Mouse (Mus musculus): ENCODE results near the gene Agbl3. TPM values are rescaled to one million over a fixed set of nuclear protein-coding genes. Genes with fewer than 3 reads are reported as not detected.

Agbl3 gene
- polyA plus RNA-seq, 1 experiment from 2014 or later = 4.7 TPM

GRCm38 (mm10) chr6:34750487-34751120, 29.6 kb upstream of the Agbl3 start:
- no peak overlapping the region for H3K4me3 ChIP-seq (ENCODE audit: low read length)
- no peak overlapping the region for H3K4me2 ChIP-seq (replicated peaks; ENCODE audit: low read depth, low read length)
- no peaks in the 10 kb centered on the region for H3K4me1 ChIP-seq (ENCODE audit: insufficient read depth, low read length)
- no peak overlapping the region for H3K27ac ChIP-seq (ENCODE audit: low read length)
- H3K36me3 ChIP-seq (ENCODE audit: insufficient read depth, low read length) = no peaks in the 10 kb centered on the region
- H3K9me3 ChIP-seq (ENCODE audit: low read length) = no peaks in the 10 kb centered on the region
- no peaks in the 10 kb centered on the region for H3K27me3 ChIP-seq (ENCODE audit: insufficient read depth, low read length)
- WGBS = 70% methylated on average over 7 of the region's 7 CpGs
- H3K9ac ChIP-seq (replicated peaks; ENCODE audit: low read length) = no peak overlapping the region
- ATAC-seq (ENCODE audit: low FRiP score, low TSS enrichment) = no peak

GRCm38 (mm10) chr6:34751625-34752024, 28.6 kb upstream of the Agbl3 start:
- H3K4me2 ChIP-seq (replicated peaks; ENCODE audit: low read depth, low read length) = no peak overlapping the region
- H3K4me1 ChIP-seq (ENCODE audit: insufficient read depth, low read length) = no peaks in the 10 kb centered on the region
- H3K27ac ChIP-seq (ENCODE audit: low read length) = no peak overlapping the region
- H3K9ac ChIP-seq (replicated peaks; ENCODE audit: low read length) = no peak overlapping the region
- no peaks in the 10 kb centered on the region for H3K9me3 ChIP-seq (ENCODE audit: low read length)
- H3K4me3 ChIP-seq (ENCODE audit: low read length) = no peak overlapping the region
- no peak for ATAC-seq (ENCODE audit: low FRiP score, low TSS enrichment)
- 0 out of 2 replicates have a peak, but pooled peaks cover 2% of the 10 kb centered on the region for H3K36me3 ChIP-seq (ENCODE audit: insufficient read depth, low read length)
- no peaks in the 10 kb centered on the region for H3K27me3 ChIP-seq (ENCODE audit: insufficient read depth, low read length)

GRCm38 (mm10) chr6:34754448-34754847, 25.8 kb upstream of the Agbl3 start:
- Histone ChIP-seq H3K4me3 (ENCODE audit: low read length) (no peak overlapping the region), H3K36me3 (ENCODE audit: insufficient read depth, low read length) (peaks cover 4% of the 10 kb centered on the region; the same call in 1 of the 2 replicates), H3K4me1 (ENCODE audit: insufficient read depth, low read length) (no peaks in the 10 kb centered on the region), H3K9me3 (ENCODE audit: low read length) (no peaks in the 10 kb centered on the region), H3K27ac (ENCODE audit: low read length) (no peak overlapping the region), H3K27me3 (ENCODE audit: insufficient read depth, low read length) (no peaks in the 10 kb centered on the region), H3K9ac (replicated peaks; ENCODE audit: low read length) (no peak overlapping the region), H3K4me2 (replicated peaks; ENCODE audit: low read depth, low read length) (no peak overlapping the region)
- peak; percentile 65; the same call in 1 of the 2 replicates for ATAC-seq (ENCODE audit: low FRiP score, low TSS enrichment)
- WGBS = 27% methylated on average over 5 of the region's 5 CpGs

GRCm38 (mm10) chr6:34758340-34758739, 21.9 kb upstream of the Agbl3 start:
- no peaks in the 10 kb centered on the region for H3K9me3 ChIP-seq (ENCODE audit: low read length)
- ATAC-seq (ENCODE audit: low FRiP score, low TSS enrichment) = no peak
- H3K4me2 ChIP-seq (replicated peaks; ENCODE audit: low read depth, low read length) = no peak overlapping the region
- H3K4me3 ChIP-seq (ENCODE audit: low read length) = no peak overlapping the region
- H3K9ac ChIP-seq (replicated peaks; ENCODE audit: low read length) = no peak overlapping the region
- H3K27me3 ChIP-seq (ENCODE audit: insufficient read depth, low read length) = no peaks in the 10 kb centered on the region
- H3K27ac ChIP-seq (ENCODE audit: low read length) = no peak overlapping the region
- H3K36me3 ChIP-seq (ENCODE audit: insufficient read depth, low read length) = peaks cover 7% of the 10 kb centered on the region; the same call in 1 of the 2 replicates
- WGBS = 72% methylated on average over 2 of the region's 2 CpGs
- H3K4me1 ChIP-seq (ENCODE audit: insufficient read depth, low read length) = no peaks in the 10 kb centered on the region

- no peak overlapping the region for H3K27ac ChIP-seq (ENCODE audit: low read length)
- ATAC-seq (ENCODE audit: low FRiP score, low TSS enrichment) = no peak
- H3K4me3 ChIP-seq (ENCODE audit: low read length) = no peak overlapping the region
- peaks cover 14% of the 10 kb centered on the region for H3K36me3 ChIP-seq (ENCODE audit: insufficient read depth, low read length)
- no peaks in the 10 kb centered on the region for H3K4me1 ChIP-seq (ENCODE audit: insufficient read depth, low read length)
- WGBS = 47% methylated on average over 4 of the region's 4 CpGs
- H3K9ac ChIP-seq (replicated peaks; ENCODE audit: low read length) = no peak overlapping the region
- no peak overlapping the region for H3K4me2 ChIP-seq (replicated peaks; ENCODE audit: low read depth, low read length)
- no peaks in the 10 kb centered on the region for H3K9me3 ChIP-seq (ENCODE audit: low read length)
- H3K27me3 ChIP-seq (ENCODE audit: insufficient read depth, low read length) = no peaks in the 10 kb centered on the region
Measured at GRCm38 (mm10) chr6:34760023-34760422, 20.2 kb upstream of the Agbl3 start.

GRCm38 (mm10) chr6:34765721-34766120, 14.5 kb upstream of the Agbl3 start:
- Histone ChIP-seq H3K9me3 (ENCODE audit: low read length) (no peaks in the 10 kb centered on the region), H3K36me3 (ENCODE audit: insufficient read depth, low read length) (peaks cover 25% of the 10 kb centered on the region)
- ATAC-seq (ENCODE audit: low FRiP score, low TSS enrichment) = no peak

GRCm38 (mm10) chr6:34769984-34770383, 10.2 kb upstream of the Agbl3 start:
- WGBS = 90% methylated on average over 2 of the region's 2 CpGs
- Histone ChIP-seq H3K4me1 (ENCODE audit: insufficient read depth, low read length) (no peaks in the 10 kb centered on the region), H3K36me3 (ENCODE audit: insufficient read depth, low read length) (peaks cover 24% of the 10 kb centered on the region), H3K9ac (replicated peaks; ENCODE audit: low read length) (no peak overlapping the region), H3K27me3 (ENCODE audit: insufficient read depth, low read length) (no peaks in the 10 kb centered on the region), H3K27ac (ENCODE audit: low read length) (no peak overlapping the region), H3K4me3 (ENCODE audit: low read length) (no peak overlapping the region), H3K9me3 (ENCODE audit: low read length) (no peaks in the 10 kb centered on the region), H3K4me2 (replicated peaks; ENCODE audit: low read depth, low read length) (no peak overlapping the region)
- no peak for ATAC-seq (ENCODE audit: low FRiP score, low TSS enrichment)

More at GRCm38 (mm10) chr6:34765721-34766120, 14.5 kb upstream of the Agbl3 start:
- Histone ChIP-seq H3K4me2 (replicated peaks; ENCODE audit: low read depth, low read length) (no peak overlapping the region), H3K9ac (replicated peaks; ENCODE audit: low read length) (no peak overlapping the region), H3K27ac (ENCODE audit: low read length) (no peak overlapping the region), H3K27me3 (ENCODE audit: insufficient read depth, low read length) (no peaks in the 10 kb centered on the region), H3K4me3 (ENCODE audit: low read length) (no peak overlapping the region), H3K4me1 (ENCODE audit: insufficient read depth, low read length) (no peaks in the 10 kb centered on the region)
- whole genome bisulfite sequencing = 90% methylated on average over 5 of the region's 5 CpGs

GRCm38 (mm10) chr6:34770491-34770890, 9.7 kb upstream of the Agbl3 start:
- Histone ChIP-seq H3K36me3 (ENCODE audit: insufficient read depth, low read length) (peaks cover 19% of the 10 kb centered on the region), H3K9ac (replicated peaks; ENCODE audit: low read length) (no peak overlapping the region), H3K9me3 (ENCODE audit: low read length) (no peaks in the 10 kb centered on the region), H3K4me1 (ENCODE audit: insufficient read depth, low read length) (no peaks in the 10 kb centered on the region), H3K4me2 (replicated peaks; ENCODE audit: low read depth, low read length) (no peak overlapping the region), H3K27me3 (ENCODE audit: insufficient read depth, low read length) (no peaks in the 10 kb centered on the region), H3K27ac (ENCODE audit: low read length) (no peak overlapping the region), H3K4me3 (ENCODE audit: low read length) (no peak overlapping the region)
- no peak for ATAC-seq (ENCODE audit: low FRiP score, low TSS enrichment)
- WGBS = 86% methylated on average over 6 of the region's 6 CpGs

GRCm38 (mm10) chr6:34776396-34776795, 3.8 kb upstream of the Agbl3 start:
- ATAC-seq (ENCODE audit: low FRiP score, low TSS enrichment) = no peak
- Histone ChIP-seq H3K27me3 (ENCODE audit: insufficient read depth, low read length) (no peaks in the 10 kb centered on the region), H3K4me3 (ENCODE audit: low read length) (no peak overlapping the region), H3K27ac (ENCODE audit: low read length) (no peak overlapping the region), H3K9me3 (ENCODE audit: low read length) (no peaks in the 10 kb centered on the region), H3K36me3 (ENCODE audit: insufficient read depth, low read length) (peaks cover 3% of the 10 kb centered on the region), H3K4me2 (replicated peaks; ENCODE audit: low read depth, low read length) (no peak overlapping the region), H3K9ac (replicated peaks; ENCODE audit: low read length) (no peak overlapping the region), H3K4me1 (ENCODE audit: insufficient read depth, low read length) (no peaks in the 10 kb centered on the region)

- Histone ChIP-seq H3K27ac (ENCODE audit: low read length) (no peak overlapping the region), H3K4me3 (ENCODE audit: low read length) (no peak overlapping the region), H3K36me3 (ENCODE audit: insufficient read depth, low read length) (no peaks in the 10 kb centered on the region; the same call in 1 of the 2 replicates), H3K27me3 (ENCODE audit: insufficient read depth, low read length) (no peaks in the 10 kb centered on the region), H3K9ac (replicated peaks; ENCODE audit: low read length) (no peak overlapping the region), H3K9me3 (ENCODE audit: low read length) (no peaks in the 10 kb centered on the region), H3K4me1 (ENCODE audit: insufficient read depth, low read length) (no peaks in the 10 kb centered on the region), H3K4me2 (replicated peaks; ENCODE audit: low read depth, low read length) (no peak overlapping the region)
- WGBS = 80% methylated on average over 2 of the region's 2 CpGs
- ATAC-seq (ENCODE audit: low FRiP score, low TSS enrichment) = no peak
Measured at GRCm38 (mm10) chr6:34777094-34777493, 3.1 kb upstream of the Agbl3 start.
